Mouse (Mus musculus) lung, embryonic 14.5 days (tissue): ENCODE results near the gene Nosip. TPM values are rescaled to one million over a fixed set of nuclear protein-coding genes. Genes with fewer than 3 reads are reported as not detected.

Experiments used
- ATAC-seq: fragments of 200-750 bp; cut with Nextera tagmentation; 2 replicates; pipeline ENCODE4 v1.8.0; 2017; ENCODE audit warnings: mild to moderate bottlenecking, moderate TSS enrichment, moderate library complexity; ENCODE audit not compliant: insufficient read depth
- DNase-seq: peaks from one replicate; pipeline ENCODE4 v3.0.0-alpha.2; 2015
- H3K27ac ChIP-seq: fragments of 300-500 bp; sonication (generic); 2 replicates; pipeline ENCODE4 v1.5.1; 2014; ENCODE audit warnings: low read depth, mild to moderate bottlenecking, moderate library complexity
- H3K27me3 ChIP-seq: fragments of 300-500 bp; sonication (generic); 2 replicates; pipeline ENCODE4 v1.6.1; 2014; ENCODE audit warnings: low read length, control low read depth; ENCODE audit not compliant: insufficient read depth
- H3K36me3 ChIP-seq: fragments of 300-500 bp; sonication (generic); 2 replicates; pipeline ENCODE4 v1.6.1; 2014; ENCODE audit warnings: control low read depth; ENCODE audit not compliant: insufficient read depth
- H3K4me1 ChIP-seq: fragments of 300-500 bp; sonication (generic); 2 replicates; pipeline ENCODE4 v1.6.1; 2014; ENCODE audit warnings: antibody characterized with exemption, control low read depth; ENCODE audit not compliant: insufficient read depth
- H3K4me2 ChIP-seq: fragments of 300-500 bp; sonication (generic); 2 replicates; pipeline ENCODE4 v1.6.1; 2014; ENCODE audit warnings: mild to moderate bottlenecking
- H3K4me3 ChIP-seq: fragments of 300-500 bp; sonication (generic); 2 replicates; pipeline ENCODE4 v1.5.1; 2014; ENCODE audit warnings: low read depth, low read length
- H3K9ac ChIP-seq: fragments of 300-500 bp; sonication (generic); 2 replicates; pipeline ENCODE4 v1.6.1; 2014
- H3K9me3 ChIP-seq: fragments of 300-500 bp; sonication (generic); 2 replicates; pipeline ENCODE4 v1.6.1; 2016; ENCODE audit warnings: low read depth, low read length, control low read depth
- CTCF ChIP-seq: IDR thresholded peaks from 2 replicates; pipeline ENCODE4 v1.5.1; 2016; ENCODE audit warnings: antibody characterized with exemption, low read depth
- WGBS: fragments of 180-500 bp; shearing (Covaris S2); extraction: QIAGEN DNeasy Blood & Tissue Kit; methylation state at CpG from one replicate; pipeline ENCODE4 v1.1.7; 2014; 5-methylcytosine and 5-hydroxymethylcytosine counted together
- polyA plus RNA-seq: library from polyadenylated mRNA; unstranded; fragments of >200 nt; fragmentation: Nextera tagmentation; extraction: Ambion mirVana; gene quantifications from 2 replicates; pipeline ENCODE4 v1.2.1, GENCODE M21; 2014

Gene Nosip
- polyA plus RNA-seq, 1 experiment from 2014 or later: 68.6 TPM

DNA sequence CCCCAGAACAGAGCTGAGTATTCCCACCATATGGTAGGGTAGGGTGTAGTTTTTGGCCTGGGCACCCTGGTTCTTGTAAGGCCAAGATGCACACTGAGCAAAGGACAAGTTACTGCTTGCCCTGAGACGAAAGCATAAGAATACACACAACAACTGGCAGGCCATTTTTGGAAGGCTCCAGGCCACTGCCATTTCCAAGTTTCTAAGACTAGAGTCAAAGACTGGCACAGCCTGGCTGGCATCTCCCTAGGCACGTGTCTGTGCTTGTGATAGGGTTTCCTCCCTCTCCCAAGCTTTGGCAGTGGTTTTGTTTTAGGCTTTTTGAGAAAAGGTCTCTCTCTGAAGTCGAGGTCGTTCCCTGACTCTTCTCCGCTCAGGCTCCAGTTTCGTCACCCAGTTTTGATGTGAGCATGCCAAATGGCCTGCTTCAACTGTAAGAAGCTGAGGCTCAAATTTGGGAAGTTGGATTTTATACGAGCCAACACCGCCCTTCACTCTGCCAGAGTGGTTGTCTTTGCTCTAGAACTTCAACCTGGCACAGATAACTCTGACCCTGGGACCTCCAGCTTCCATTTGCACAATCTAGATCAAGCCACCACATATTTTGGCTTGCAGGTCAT is 36.5 kb upstream of the Nosip start:
- ATAC-seq (no peak), DNase-seq (peak; percentile 8)
- Histone ChIP-seq H3K4me2 (no peak overlapping the region), H3K36me3 (peaks cover 42% of the 10 kb centered on the region), H3K4me1 (no peaks in the 10 kb centered on the region), H3K27me3 (no peaks in the 10 kb centered on the region), H3K9me3 (no peaks in the 10 kb centered on the region), H3K4me3 (no peak overlapping the region), H3K27ac (no peak overlapping the region), H3K9ac (no peak overlapping the region)
- TF ChIP-seq CTCF: no peak
- 64% methylated on average over 8 of the region's 8 CpGs for WGBS

DNA sequence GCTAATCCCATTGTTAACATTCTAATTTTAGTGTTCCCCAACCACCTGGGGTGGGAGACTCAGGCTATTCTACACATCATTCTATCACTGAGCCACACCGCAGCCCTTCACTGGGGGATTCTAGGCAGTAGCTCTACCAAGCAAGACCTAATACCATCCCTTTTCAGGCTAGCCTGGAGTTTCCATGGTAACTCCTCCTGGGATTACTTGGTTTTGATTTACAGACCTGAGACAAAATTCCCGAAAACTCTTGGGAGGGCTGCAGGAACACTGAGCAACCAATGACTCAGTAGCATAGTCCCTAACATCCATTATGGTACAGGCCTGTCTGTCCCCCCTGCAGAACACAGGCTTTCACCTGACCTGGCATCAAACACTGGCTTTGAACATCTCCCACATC is 36.0 kb upstream of the Nosip start:
- Histone ChIP-seq H3K36me3 (peaks cover 48% of the 10 kb centered on the region), H3K4me2 (no peak overlapping the region), H3K4me1 (no peaks in the 10 kb centered on the region), H3K4me3 (no peak overlapping the region), H3K9me3 (no peaks in the 10 kb centered on the region), H3K27ac (no peak overlapping the region), H3K27me3 (no peaks in the 10 kb centered on the region), H3K9ac (no peak overlapping the region)
- no peak for ATAC-seq
- TF ChIP-seq CTCF: no peak
- DNase-seq: no peak
- WGBS: 67% methylated on average over 2 of the region's 2 CpGs

DNA sequence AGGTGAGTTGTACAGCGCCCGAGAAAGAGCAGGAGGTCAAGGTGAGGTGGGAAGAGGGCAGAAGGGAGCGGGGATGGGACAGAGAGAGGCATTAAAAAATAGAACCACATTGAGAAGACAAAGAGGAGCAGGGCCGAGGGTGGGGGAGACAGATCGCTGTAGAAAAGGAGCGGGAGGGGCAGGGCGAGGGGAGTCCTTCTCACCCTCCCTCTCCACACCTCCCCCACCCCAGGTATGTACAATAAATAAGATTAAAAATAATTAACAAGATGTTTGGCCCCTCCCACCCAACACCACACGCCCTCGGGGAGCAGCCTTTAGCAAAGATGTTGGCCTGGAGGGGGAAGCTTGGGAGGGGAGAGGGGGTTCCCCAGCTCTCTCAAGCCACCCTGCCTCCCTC is 34.5 kb upstream of the Nosip start:
- no peak overlapping the region for H3K4me2 ChIP-seq
- DNase-seq (no peak), ATAC-seq (no peak)
- no peak overlapping the region for H3K27ac ChIP-seq
- peaks cover 63% of the 10 kb centered on the region for H3K36me3 ChIP-seq
- H3K4me1 ChIP-seq: no peaks in the 10 kb centered on the region
- WGBS: 80% methylated on average over 9 of the region's 9 CpGs
- H3K9me3 ChIP-seq: no peaks in the 10 kb centered on the region
- no peaks in the 10 kb centered on the region for H3K27me3 ChIP-seq
- TF ChIP-seq CTCF: no peak
- no peak overlapping the region for H3K9ac ChIP-seq
- H3K4me3 ChIP-seq: no peak overlapping the region

DNA sequence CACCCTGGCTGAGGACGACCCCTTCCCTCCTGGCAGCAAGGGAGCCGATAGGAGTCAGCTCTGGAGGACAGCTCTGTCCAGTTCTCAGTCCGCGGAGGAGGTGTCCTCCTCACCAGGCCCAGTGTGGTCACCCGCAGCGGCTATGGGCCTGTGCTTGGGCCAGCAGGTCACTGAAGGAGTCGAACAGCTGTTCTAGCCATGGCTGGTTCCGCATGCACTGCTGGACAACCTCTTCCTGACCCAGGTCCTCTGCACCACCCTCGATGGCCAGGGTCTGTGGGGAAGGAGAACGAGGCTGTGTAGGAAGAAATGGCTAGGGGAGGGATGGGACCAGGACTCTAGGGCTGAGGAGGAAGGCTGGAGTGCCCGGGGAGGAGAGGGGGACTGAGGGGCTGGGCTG is 33.9 kb upstream of the Nosip start:
- H3K4me3 ChIP-seq: no peak overlapping the region
- H3K27me3 ChIP-seq: no peaks in the 10 kb centered on the region
- H3K9me3 ChIP-seq: no peaks in the 10 kb centered on the region
- H3K4me1 ChIP-seq: no peaks in the 10 kb centered on the region
- ATAC-seq (no peak), DNase-seq (no peak)
- TF ChIP-seq CTCF: no peak
- peaks cover 69% of the 10 kb centered on the region for H3K36me3 ChIP-seq
- H3K4me2 ChIP-seq: no peak overlapping the region
- H3K27ac ChIP-seq: no peak overlapping the region
- 87% methylated on average over 10 of the region's 11 CpGs for WGBS
- no peak overlapping the region for H3K9ac ChIP-seq

DNA sequence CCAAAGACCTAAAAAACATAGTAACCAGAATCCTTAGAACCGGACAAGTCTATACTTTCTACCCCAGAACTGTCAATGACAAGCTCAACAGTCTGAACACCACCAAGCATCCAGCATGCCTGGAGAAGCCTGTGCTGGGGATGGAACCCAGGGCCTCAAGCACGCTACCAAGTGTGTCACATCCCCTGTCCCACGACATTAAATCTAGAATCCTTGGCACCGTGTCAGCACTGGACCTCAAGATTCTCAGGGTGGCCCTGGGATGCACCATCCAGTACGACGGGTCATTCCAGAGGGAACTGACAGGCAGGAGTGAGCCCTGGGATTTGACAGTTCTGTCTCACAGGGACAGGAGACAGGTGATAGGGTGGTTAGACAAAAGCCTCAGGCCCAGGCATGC is 32.2 kb upstream of the Nosip start:
- H3K9ac ChIP-seq: no peak overlapping the region
- no peaks in the 10 kb centered on the region for H3K4me1 ChIP-seq
- no peaks in the 10 kb centered on the region for H3K9me3 ChIP-seq
- peaks cover 85% of the 10 kb centered on the region for H3K36me3 ChIP-seq
- no peak overlapping the region for H3K4me3 ChIP-seq
- H3K27ac ChIP-seq: no peak overlapping the region
- 89% methylated on average over 6 of the region's 6 CpGs for WGBS
- DNase-seq: no peak
- H3K4me2 ChIP-seq: no peak overlapping the region
- no peak for ATAC-seq
- H3K27me3 ChIP-seq: no peaks in the 10 kb centered on the region
- no peak for TF ChIP-seq CTCF

DNA sequence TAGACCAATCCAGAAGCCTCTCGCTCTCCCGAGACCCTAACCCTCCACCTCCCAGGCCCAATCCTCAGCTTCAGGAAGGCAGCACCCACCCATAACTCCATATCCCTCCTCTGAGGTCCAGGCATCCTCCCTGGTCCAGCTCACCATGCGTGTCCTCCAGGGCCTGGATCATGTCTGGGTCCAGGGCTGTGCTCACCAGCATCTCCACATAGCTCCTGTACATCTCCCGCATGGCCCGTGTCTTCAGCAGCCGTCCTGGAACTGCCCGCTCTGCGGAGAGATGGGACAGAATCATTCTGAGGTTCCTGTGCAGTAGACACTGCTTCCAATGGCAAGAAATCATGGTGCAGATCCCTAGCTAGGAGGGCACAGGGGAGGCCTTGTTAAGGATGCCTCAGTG is 31.4 kb upstream of the Nosip start:
- no peak overlapping the region for H3K27ac ChIP-seq
- peaks cover 94% of the 10 kb centered on the region for H3K36me3 ChIP-seq
- H3K27me3 ChIP-seq: no peaks in the 10 kb centered on the region
- no peak overlapping the region for H3K9ac ChIP-seq
- ATAC-seq: no peak
- no peak for DNase-seq
- H3K4me3 ChIP-seq: no peak overlapping the region
- H3K4me1 ChIP-seq: no peaks in the 10 kb centered on the region
- WGBS: 98% methylated on average over 8 of the region's 8 CpGs
- H3K4me2 ChIP-seq: no peak overlapping the region
- TF ChIP-seq CTCF: no peak
- H3K9me3 ChIP-seq: no peaks in the 10 kb centered on the region

DNA sequence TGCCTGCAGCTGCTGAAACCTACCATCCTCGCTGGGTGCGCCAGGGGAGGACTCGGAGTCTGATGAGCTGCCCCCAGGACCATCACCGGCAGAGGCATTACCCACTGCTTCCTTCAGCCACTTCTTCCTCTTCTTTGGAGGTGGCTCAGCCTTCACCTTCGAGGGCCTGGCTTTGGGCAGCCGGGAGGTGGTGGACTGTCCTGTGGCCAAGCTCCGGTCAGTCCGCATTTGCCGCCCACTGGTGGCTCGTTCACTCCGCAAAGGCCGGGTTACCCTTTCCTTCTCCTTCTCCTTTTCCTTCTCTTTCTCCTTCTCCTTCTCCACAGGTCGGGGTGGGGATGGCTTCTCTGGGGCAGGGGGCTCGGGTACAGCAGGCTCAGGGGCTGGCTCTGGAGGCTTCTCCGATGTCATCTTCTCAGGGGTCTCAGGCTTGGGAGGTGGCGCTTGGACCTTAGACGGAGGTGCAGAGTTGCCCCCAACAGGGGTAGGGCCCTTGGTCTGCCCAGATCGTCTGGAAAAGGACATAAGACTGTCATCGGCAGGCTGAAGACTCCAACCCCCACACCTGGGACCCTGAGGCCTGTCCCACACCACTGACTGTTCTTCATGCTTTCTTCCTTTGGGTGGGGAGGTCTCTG is 28.4 kb upstream of the Nosip start:
- no peak overlapping the region for H3K27ac ChIP-seq
- H3K9me3 ChIP-seq: no peaks in the 10 kb centered on the region
- 93% methylated on average over 19 of the region's 19 CpGs for WGBS
- DNase-seq (no peak), ATAC-seq (no peak)
- no peak overlapping the region for H3K4me2 ChIP-seq
- H3K36me3 ChIP-seq: peaks cover 99% of the 10 kb centered on the region
- no peaks in the 10 kb centered on the region for H3K4me1 ChIP-seq
- no peak overlapping the region for H3K4me3 ChIP-seq
- no peak for TF ChIP-seq CTCF
- no peak overlapping the region for H3K9ac ChIP-seq
- H3K27me3 ChIP-seq: no peaks in the 10 kb centered on the region
